Mouse (Mus musculus) c-Kit-negative CD71-positive TER-119-positive erythroid progenitor cells, embryonic 14.5 days (primary cell): Measurements from ENCODE around the gene Bcam.

Source experiments
- DNase-seq: peaks from one replicate; pipeline ENCODE4 v3.0.0-alpha.2; 2013; ENCODE audit warnings: low read depth, low spot score

Bcam gene

GRCm38 (mm10) chr7:19785874-19786458 is 15.2 kb upstream of the Bcam start:
- DNase-seq, result no peak

GRCm38 (mm10) chr7:19784764-19785535 is 14.1 kb upstream of the Bcam start:
- DNase-seq, result no peak

GRCm38 (mm10) chr7:19783630-19784029 is 12.8 kb upstream of the Bcam start:
- no peak for DNase-seq

- peak; percentile 12 for DNase-seq
Observed at GRCm38 (mm10) chr7:19782645-19783044, 11.8 kb upstream of the Bcam start.

GRCm38 (mm10) chr7:19781741-19782140 is 10.9 kb upstream of the Bcam start:
- DNase-seq, result no peak

- DNase-seq, result no peak
Observed at GRCm38 (mm10) chr7:19779903-19780302, 9.1 kb upstream of the Bcam start.

GRCm38 (mm10) chr7:19778645-19779044 is 7.8 kb upstream of the Bcam start:
- DNase-seq, result no peak

GRCm38 (mm10) chr7:19777049-19777723 is 6.4 kb upstream of the Bcam start:
- no peak for DNase-seq

- no peak for DNase-seq
Observed at GRCm38 (mm10) chr7:19771682-19772081, 866 bp upstream of the Bcam start.

GRCm38 (mm10) chr7:19770375-19770754 is 451 bp downstream of the Bcam start:
- DNase-seq, result no peak

GRCm38 (mm10) chr7:19769434-19770374 is 1.1 kb downstream of the Bcam start:
- no peak for DNase-seq

GRCm38 (mm10) chr7:19769001-19769400 is 1.8 kb downstream of the Bcam start:
- DNase-seq, result no peak

GRCm38 (mm10) chr7:19768251-19768650 is 2.6 kb downstream of the Bcam start:
- DNase-seq, result no peak

- DNase-seq, result no peak
Observed at GRCm38 (mm10) chr7:19764581-19764980, 6.2 kb downstream of the Bcam start.

- no peak for DNase-seq
Observed at GRCm38 (mm10) chr7:19763829-19764477, 6.9 kb downstream of the Bcam start.

- no peak for DNase-seq
Observed at GRCm38 (mm10) chr7:19762283-19762682, 8.5 kb downstream of the Bcam start.

GRCm38 (mm10) chr7:19760021-19760420 is 10.8 kb downstream of the Bcam start:
- DNase-seq, result no peak

- DNase-seq, result no peak
Observed at GRCm38 (mm10) chr7:19758623-19759022, 12.2 kb downstream of the Bcam start.

GRCm38 (mm10) chr7:19755851-19756786 is 14.7 kb downstream of the Bcam start:
- DNase-seq, result no peak

- DNase-seq, result no peak
Observed at GRCm38 (mm10) chr7:19755008-19755407, 15.8 kb downstream of the Bcam start.
